Mouse (Mus musculus): Measurements from ENCODE around the gene Rexo1.
"Not testable (repeated sequence)": the region's sequence is repeated elsewhere in the genome, so short reads cannot be mapped to it uniquely, and the experiment has no call there.

The Rexo1 gene

DNA sequence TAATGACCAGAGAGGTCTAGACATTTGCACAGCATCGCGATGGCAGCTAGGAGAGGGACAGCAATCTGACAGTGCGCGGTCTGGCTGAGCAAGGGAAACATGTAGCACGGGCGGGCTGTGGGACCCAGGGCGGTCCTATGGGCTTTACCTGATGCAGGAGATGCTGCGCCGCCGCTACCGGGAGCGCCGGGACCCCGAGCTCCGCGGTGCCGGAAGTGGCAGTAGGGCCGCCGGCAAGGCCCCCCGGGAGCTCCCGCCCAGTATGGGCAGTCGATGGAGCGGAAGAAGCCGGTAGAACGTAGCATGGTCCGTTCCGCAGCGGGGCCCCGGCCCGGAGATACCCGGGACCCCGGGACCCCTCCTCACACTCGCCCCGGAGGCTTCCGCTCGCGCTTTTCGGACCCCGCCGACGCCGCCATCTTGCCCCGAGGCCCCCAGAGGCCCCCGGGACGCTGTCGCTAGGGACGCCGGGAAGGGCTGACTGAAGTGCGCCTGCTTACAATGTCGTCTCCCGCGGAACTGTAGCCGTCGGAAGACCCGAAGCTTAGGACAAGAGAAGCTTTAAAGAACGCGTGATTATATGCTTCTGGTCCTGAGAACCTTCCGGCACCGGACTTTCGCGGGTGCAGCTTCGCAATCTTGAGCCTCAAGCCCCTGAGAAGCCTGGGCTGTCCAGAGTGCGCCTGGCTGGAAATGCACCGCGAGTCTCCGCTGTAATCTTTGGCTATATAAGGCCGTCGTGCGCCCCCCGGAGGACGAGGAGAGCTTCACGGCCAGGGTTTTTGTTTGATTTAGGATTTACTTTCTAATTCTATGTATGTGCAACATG is at the start of gene Rexo1:
TSS of gene Rexo1 (minus strand) at position 445 of the 829 bp plus-strand sequence.
- peak; percentile 90 for DNase-seq

DNA sequence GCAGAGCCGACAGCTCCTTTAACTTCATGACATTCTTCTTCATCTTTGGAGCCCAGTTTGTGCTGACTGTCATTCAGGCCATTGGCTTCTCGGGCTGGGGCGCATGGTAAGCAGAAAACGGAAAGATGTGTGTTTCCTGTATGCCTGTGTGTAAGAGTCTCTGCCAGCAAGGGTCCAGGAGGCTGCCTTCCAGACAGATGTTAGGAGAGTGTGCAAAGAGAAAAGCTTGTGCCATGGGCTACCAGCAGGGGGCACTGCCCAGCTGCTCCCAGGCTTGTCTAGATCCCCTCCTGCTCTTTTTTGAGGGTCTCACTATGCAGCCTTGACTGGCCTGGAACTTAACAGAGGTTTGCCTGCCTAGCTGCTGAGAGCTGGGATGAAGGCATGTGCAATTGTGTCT is 49.7 kb upstream of the Rexo1 start:
- peak; percentile 50 for DNase-seq

DNA sequence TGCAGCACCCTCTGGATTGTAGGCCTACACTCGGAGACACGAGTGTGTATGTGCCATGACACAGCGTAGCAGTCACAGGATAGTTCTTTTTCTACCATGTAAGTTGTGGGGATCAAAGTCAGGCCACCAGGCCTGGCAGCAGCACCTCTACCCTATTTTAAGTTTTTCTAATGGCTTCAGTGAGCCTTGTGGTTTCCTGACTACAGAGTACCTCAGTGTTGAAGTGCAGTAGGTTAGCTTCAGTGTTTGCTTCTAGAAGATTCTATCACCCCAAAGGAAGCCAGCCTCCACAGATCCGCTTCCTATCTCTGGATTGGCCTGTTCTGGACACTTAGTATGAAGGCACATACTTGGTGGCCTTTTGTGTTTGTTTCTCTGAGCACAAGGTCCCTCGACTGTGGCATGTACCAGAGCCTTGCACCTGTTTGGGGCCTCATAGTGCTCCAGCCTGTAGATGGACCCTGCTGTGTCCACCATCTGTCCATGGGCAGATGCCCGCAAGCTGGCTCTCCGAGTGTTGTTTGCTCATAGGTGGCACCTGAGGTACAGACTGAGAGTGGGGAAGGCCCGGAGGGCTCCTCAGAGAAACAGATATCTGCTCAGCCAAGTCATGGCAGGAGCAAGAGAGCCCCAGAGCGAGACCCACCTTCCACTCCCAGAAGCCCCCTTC is 48.9 kb upstream of the Rexo1 start:
- peak; percentile 87 for DNase-seq

DNA sequence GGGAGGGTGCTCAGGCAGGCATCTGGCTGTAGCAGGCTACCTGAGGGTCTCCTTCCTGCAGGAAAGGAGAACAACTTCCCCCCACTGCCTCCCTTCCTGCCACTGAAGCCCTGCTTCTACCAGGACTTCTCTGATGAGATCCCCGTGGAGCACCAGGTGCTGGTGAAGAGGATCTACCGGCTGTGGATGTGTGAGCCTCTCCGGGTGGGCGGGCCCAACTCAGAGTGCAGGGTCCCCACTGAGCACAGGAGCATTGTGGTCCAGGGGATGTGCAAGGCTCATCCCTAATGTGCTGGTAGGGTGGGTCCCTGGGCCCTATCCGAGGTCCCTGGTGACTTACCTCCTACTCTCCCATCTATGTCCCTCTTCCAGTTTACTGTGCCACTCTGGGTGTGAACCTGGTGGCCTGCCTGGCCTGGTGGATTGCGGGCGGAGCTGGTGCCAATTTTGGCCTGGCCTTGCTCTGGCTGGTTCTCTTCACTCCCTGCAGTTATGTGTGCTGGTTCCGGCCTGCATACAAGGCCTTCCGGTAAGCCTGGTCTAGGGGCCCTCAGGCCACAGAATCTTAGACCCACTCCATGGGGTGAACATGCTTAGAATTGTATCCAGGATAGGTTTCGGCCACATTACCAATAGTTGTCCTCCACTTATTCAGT is 48.0 kb upstream of the Rexo1 start:
- DNase-seq, result peak; percentile 39

DNA sequence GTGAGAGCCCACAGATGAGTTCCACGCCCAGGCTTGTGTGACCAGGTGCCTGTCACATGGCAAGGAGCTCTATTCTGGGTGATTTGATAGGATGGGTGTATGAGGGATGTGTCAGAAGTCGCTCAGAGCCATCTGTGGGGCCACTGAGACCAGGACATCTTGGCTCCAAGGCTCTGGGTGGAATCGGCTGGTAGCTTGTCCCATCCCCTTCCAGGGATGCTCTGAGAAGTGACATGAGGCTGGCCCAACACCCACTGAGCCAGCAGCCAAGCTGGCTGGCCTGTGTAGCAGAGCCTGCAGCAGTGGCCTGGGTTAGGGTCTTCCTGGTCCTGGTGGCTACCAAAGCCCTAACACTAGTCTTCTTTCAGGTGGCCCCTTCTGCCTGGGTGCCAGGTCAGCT is 47.1 kb upstream of the Rexo1 start:
- DNase-seq, result no peak

DNA sequence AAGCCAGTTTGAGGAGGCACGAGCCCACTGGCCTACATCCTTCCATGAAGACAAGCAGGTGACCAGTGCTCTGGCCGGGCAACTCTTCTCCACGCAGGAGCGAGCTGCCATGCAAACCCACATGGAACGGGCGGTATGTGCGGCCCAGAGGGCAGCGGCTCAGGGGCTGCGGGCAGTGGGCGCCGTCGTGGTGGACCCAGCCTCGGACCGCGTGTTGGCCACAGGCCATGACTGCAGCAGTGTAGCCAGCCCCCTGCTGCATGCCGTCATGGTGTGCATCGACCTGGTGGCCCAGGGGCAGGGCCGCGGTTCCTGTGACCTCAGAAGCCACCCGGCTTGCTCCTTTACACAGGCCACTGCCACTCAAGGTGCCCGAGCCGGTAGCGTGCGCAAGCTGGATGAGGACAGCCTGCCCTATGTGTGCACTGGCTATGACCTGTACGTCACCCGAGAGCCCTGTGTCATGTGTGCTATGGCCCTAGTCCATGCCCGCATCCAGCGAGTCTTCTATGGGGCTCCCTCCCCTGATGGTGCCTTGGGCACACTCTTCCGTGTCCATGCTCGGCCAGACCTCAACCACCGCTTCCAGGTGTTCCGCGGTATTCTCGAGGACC is 45.5 kb upstream of the Rexo1 start:
- DNase-seq, result no peak

DNA sequence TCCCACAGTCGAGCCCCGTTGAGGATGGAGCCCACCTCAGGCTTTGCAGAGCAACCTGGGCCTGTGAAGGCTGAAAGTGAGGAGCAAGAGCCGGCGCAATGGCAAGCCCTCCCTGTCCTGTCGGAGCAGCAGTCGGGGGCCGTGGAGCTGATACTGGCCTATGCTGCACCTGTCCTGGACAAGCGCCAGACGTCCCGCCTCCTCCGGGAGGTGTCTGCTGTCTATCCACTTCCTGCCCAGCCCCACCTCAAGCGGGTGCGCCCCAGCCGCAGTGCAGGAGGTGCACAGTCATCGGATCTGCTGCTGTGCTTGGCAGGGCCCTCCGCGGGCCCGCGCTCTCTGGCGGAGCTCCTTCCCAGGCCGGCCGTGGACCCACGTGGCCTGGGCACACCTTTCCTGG is 44.9 kb upstream of the Rexo1 start:
- no peak for DNase-seq

DNA sequence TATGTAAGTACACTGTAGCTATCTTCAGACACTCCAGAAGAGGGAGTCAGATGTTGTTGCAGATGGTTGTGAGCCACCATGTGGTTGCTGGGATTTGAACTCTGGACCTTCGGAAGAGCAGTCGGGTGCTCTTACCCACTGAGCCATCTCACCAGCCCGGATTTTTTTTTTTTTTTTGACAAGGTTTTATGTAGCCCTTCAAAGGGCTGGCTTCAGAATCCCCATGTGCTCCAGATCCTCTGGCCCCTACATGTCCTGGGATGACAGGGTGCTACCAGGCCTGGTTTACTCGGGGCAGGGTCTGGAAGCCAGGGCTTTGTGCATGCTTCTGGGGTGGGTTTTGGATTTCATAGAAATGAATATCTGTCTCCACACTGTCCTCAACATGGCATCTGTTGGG is 44.4 kb upstream of the Rexo1 start, which contains the start of gene Gm49322:
TSS of gene Gm49322 (plus strand) at position 301 of the 400 bp plus-strand sequence.
- DNase-seq, result not testable (repeated sequence)

DNA sequence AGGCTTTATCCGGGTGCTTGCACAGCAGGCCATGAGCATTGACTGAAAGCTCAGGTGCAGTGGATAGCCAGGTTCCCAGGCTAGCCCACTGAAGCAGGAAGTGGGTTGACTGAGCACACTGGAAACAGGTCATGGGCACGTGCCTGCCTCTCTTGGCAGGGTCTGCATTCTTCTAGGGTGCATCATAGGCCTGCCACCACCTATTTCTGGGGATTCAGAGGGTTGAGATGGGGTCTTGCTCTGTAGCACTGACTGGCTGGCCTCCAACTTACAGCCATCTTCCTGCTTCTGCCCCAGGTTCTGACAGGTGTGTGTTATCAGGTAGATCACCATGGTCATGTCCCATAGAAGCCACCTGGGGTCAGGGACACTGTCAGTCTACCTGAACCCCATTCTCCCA is 43.6 kb upstream of the Rexo1 start:
- no peak for DNase-seq

DNA sequence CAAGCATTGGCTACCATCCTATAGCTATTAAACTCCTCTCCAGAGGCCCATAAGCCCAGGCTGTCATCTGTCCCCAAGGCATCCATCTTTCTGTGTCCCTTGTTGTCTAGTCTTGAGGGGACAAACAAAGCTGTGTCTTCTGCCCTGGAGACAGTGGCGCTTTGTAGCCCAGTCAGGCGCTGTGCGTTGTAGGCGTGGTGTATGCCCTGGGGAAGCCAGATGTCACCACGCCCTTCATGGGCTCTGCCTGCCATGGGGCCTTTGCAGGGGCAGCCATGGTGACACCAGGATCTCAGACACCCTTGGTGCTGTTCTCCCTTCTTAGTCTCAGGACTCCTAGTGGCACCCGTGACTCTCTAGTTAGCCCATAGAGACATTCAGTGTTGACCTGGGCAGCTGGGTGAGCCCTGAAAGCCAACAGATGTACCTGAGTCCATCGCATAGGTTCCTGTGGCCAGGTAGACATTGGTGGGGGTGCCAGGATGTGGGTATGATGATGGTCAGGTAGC is 42.7 kb upstream of the Rexo1 start:
- DNase-seq, result no peak

DNA sequence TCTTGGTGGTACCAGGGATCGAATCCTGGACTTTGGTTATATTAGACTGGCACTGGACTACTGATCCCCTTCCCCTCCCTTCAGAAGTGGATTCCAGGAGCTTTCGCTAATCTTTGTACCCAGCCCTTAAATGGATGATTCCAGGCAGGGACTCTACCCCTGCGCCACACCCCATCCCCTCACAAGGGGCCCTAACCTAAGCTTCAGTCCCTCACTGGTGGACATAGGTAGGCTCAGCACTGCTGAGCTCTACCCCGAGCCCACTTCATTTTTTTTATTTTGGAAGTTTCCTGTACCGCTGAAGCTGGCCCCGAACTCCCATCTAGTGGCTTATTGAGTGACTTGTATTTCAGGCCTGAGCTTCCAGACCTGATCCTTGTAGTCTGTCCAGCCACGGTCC is 42.0 kb upstream of the Rexo1 start:
- no peak for DNase-seq

DNA sequence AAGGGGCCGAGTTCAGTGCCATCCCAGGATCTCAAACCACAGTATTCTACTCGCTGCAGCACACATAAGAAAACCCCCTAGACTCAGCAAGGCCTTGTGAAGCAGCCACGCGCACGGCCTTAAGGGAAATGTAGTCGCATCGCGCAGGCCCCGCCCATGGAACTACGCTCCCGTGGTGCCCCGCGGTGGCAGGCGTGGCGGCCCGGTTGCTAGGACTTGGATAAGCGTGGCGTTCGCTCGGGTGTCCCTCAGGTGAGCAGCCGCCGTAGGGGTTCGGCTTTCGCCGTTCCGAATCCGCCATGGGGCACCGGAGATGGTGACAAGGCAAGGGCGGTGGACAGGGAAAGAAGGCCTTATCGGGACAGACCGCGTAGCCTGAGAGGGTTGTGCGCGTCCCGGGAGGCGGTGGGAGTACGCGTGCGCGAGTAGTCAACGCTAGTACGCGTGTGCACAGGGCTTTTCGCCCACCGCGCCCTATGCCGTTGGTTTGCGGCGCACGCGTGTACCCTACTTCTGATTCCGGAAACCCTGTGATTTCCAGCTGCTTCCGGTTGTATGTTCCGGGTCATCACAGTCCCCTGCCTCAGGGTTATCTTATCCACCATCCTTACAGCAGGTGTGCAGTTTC is 41.5 kb upstream of the Rexo1 start, which contains the start of the genes Scamp4 and Adat3:
TSS of gene Scamp4 (plus strand) at position 175 of the 628 bp plus-strand sequence.
TSS of gene Adat3 (plus strand) at position 183 of the 628 bp plus-strand sequence.
- DNase-seq, result peak; percentile 93

DNA sequence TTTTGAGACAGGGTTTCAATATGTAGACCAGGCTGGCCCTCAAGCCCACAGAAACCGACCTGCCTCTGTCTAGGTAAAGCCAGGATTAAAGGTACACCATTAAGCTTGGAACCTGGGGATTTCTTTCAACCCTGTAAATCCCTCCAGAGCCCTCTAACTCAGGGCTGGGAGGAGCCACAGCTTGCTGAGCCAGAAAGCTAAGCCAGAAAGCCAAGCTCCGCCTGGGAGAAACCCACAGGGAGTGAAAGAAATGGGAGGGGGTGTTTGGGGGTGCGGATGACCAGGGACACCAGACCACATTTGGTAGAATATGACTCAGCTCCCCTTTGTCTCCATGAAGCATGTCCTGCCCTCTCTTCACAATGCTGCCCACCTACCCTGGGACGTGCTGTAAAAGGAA is 35.0 kb upstream of the Rexo1 start:
- no peak for DNase-seq

DNA sequence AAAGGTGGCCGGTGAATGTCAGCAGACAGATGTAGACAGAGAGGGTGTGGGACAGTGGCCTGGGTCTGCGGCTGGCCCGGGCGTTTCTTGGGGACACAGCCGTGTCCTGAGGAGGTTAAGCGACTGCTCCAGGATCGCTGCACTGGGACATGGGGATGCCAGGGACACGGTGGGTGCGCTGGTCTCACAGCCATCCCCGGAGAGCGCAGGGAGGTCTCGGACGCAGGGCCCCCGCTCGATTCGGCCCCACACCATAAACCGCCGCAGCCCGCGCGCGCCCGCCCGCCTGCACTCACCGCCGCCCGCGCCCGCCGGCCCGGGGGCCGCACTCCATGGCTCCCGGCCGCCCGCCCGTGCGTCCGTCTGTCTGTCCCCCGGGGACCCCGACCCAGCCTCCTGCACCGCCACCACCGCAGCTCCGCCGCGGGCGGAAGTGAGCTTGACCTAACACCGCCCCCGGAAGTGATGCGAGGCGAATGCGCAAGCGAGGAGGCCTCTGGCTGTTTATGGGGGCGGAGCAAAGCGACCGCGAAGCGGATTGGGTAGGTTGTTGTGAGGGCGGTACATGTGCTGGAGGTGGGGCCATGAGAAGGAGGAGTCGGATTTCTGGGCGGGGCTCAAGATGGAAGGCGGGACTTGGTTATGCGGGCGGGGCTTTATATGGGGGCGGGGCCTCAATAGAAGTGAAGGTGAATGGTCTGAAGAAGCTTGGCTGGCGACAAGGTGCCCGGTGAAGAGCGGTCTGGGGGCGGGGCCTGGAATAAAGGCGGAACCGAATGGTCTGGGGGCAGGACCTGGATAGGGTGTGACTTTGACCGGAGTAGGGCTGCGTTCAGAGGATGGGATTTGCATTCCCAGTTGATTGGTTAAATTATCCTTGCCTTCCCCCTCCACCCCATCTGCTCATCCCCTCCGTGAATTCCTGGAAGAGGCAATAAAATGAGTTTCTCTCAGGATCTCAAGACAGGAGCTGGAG is 28.8 kb upstream of the Rexo1 start, which contains the start of gene Abhd17a:
TSS of gene Abhd17a (minus strand) at position 463 of the 976 bp plus-strand sequence.
- peak; percentile 93 for DNase-seq

DNA sequence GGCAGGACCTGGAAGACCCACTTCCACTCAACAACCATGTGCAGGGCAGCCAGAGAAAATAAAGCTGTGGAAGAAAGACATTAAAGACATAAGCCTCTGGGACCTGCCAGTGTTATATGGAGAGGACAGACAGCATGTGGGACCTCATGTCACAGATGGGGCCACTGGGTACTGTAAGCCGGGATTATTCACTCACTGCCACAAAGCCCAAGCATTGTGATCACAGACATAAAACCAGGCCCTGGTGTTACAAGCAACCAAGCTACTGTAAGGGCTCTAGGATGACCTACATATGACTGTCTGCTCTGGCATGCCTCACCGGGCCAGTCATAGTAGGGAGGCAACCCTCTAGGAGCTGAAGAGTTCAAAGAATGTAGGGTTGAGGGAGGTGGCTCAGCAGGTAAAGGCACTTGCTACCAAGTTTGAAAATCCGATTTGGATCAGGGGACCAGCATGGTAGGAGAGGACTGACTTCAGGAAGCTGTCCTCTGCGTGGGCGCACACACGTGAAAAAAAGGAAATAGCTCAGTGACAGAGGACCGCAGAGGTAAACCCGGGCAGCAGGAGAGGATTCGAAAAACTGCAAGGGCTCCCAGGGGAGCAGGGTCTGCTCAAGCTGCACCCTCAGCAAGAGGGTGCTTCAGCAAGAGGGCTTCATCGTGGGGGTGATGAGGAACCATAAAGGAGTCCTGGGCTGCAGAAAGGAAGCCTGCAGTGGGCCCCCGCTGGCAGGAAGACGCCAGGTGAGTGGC is 27.9 kb upstream of the Rexo1 start:
- no peak for DNase-seq

DNA sequence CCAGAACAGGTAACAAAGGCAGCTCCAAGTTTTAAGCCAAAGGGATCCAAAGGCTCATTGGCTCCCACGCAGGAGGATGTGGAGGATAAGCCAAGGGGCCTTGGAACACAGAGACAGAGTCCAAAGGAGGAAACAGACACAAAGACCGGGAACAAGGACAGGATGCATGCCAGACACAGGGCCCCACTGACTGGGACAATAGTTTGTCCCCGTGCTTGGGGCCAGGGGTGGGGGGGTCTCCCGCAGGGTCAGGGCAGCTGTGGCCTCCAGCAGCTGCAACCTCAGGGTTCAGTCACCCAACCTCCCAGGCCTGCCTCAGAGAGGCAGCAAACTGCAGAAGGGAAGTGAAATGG is 25.9 kb upstream of the Rexo1 start:
- no peak for DNase-seq

DNA sequence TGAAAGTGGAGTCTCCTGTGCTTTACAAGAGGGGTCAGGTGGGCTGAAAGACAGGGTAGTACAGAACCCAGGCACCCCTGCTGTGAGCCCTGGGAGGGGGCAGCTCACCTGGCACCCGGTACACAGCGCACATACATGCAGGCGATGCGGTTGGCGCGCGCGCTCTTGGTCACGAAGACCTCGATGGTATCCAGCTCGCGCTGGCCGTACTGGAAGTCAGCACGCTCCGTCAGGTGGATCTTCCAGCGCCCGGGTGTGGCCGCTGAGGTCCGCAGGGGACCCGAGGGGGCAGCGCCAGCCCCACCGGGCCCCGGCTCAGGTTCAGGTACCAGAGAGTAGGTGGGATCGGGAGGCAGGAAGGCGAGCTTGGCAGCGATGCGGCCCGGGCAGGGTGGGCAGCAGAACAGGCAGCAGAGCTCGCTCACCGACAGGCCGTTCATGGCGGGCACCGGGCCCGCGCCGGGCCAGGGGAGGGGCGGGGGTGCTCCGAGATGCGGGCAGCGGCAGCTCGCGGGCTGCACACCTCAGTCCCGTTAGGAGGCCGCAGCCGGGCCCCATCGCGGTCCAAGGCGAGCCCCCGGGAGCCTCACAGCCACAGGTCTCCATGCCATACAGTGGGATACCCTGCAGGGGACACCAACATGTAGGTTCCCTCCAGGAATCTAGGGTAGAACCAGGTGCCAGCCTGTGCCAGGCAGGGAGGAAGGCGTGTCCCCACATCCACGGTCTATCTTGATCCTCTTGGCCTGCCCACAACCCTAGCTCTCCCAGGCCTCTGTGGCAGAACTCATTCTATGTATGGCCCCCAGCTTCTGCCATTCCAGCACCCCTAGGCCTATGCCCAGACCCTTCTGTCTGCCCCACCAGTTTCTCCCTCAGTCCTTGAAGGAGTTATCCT is 25.3 kb upstream of the Rexo1 start:
- DNase-seq, result no peak

DNA sequence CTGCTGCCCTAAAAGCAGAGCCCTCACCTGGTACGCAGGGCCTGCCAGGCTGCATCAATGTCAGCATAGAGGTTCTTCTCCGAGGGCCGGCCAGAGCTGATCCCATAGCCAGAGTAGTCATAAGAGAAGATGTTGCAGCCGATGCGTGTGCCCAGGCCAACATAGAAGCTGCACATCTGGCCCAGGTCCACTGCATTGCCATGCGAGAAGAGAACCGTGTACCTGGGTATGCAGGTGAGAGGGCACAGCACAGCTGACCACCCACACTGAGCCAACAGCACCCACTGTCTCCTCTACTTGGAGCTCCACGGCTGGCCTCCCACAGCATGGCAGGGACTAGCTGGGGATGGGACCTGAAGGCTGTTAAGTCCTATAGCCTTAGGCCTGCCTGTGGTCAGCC is 24.2 kb upstream of the Rexo1 start:
- DNase-seq, result no peak

All from cerebellum, adult 11 months (tissue).